Mouse (Mus musculus): ENCODE data around the gene Slc17a9. TPM values are rescaled to one million over a fixed set of nuclear protein-coding genes. Genes with fewer than 3 reads are reported as not detected.

Gene Slc17a9
- 7.3 and 9.4 TPM in 2 replicates for total RNA-seq (2017)

- peak; percentile 80 to 87 for ATAC-seq (replicated peaks in 1 of 2; ENCODE audit: insufficient read depth in 1 of 2, low FRiP score in 2 of 2, low TSS enrichment in 1 of 2, low read depth in 1 of 2, poor library complexity in 2 of 2, severe bottlenecking in 2 of 2)
These were observed at the start of gene Slc17a9 for GRCm38 (mm10) chr2:180724585-180725413. Gene Slc17a9 (plus strand): TSS chr2:180725263.

DNA sequence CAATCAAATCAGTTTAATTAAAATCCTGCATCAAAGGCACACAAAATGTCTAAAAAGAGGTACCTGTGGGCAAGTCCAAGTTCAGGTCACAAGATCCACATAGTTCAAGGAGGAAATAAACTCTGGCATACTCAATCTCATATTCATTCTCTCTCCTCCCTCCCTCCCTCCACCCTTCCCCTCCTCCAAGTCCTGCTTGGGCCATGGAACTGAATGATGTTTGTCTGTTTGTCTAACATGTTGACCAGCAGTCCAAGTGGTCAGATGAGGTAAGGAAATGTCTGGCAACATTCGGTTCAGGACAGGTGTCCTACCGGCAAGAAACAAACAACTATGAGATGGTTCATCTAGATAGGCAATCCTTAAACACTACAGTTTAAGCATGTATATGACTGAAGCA lies 48.4 kb upstream of the Slc17a9 start:
- ATAC-seq (replicated peaks in 1 of 2; ENCODE audit: insufficient read depth in 1 of 2, low FRiP score in 2 of 2, low TSS enrichment in 1 of 2, low read depth in 1 of 2, poor library complexity in 2 of 2, severe bottlenecking in 2 of 2), result no peak

DNA sequence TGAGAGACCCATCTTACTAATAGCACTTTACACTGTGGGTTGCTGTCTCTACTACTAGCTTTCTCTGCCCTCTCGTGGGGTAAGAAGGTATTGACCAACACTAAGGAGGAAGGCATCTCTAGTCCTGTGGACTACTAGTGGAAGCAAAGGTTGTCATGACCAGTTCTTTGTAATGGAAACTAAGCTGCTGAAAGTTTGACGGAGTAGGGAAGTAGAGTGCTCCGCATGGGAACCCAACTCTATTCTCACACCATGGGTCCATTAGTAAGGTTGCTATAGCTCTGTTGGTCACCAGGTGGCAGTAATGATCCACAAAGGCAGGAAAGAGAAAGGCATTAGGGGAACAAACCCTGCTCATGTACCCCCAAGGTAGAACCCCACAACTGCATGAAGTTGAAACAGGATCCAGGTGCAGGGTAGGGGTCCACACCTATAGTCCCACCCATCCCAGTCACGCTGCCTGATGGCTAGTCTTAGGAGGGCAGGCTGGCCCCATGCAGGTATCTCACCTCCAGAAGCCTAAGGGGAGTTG lies 46.4 kb upstream of the Slc17a9 start:
- ATAC-seq (replicated peaks in 1 of 2; ENCODE audit: insufficient read depth in 1 of 2, low FRiP score in 2 of 2, low TSS enrichment in 1 of 2, low read depth in 1 of 2, poor library complexity in 2 of 2, severe bottlenecking in 2 of 2), result peak; percentile 80 to 86

GRCm38 (mm10) chr2:180681225-180681624 lies 43.8 kb upstream of the Slc17a9 start:
- no peak for ATAC-seq (replicated peaks in 1 of 2; ENCODE audit: insufficient read depth in 1 of 2, low FRiP score in 2 of 2, low TSS enrichment in 1 of 2, low read depth in 1 of 2, poor library complexity in 2 of 2, severe bottlenecking in 2 of 2)

- ATAC-seq (replicated peaks in 1 of 2; ENCODE audit: insufficient read depth in 1 of 2, low FRiP score in 2 of 2, low TSS enrichment in 1 of 2, low read depth in 1 of 2, poor library complexity in 2 of 2, severe bottlenecking in 2 of 2), result no peak
These were observed 41.5 kb upstream of the Slc17a9 start for GRCm38 (mm10) chr2:180683524-180683923.

- no peak for ATAC-seq (replicated peaks in 1 of 2; ENCODE audit: insufficient read depth in 1 of 2, low FRiP score in 2 of 2, low TSS enrichment in 1 of 2, low read depth in 1 of 2, poor library complexity in 2 of 2, severe bottlenecking in 2 of 2)
These were observed 41.0 kb upstream of the Slc17a9 start for GRCm38 (mm10) chr2:180684031-180684430.

GRCm38 (mm10) chr2:180689841-180690240 lies 35.2 kb upstream of the Slc17a9 start:
- peak; percentile 28 to 52; a peak in 3 of 4 replicates for ATAC-seq (replicated peaks in 1 of 2; ENCODE audit: insufficient read depth in 1 of 2, low FRiP score in 2 of 2, low TSS enrichment in 1 of 2, low read depth in 1 of 2, poor library complexity in 2 of 2, severe bottlenecking in 2 of 2)

DNA sequence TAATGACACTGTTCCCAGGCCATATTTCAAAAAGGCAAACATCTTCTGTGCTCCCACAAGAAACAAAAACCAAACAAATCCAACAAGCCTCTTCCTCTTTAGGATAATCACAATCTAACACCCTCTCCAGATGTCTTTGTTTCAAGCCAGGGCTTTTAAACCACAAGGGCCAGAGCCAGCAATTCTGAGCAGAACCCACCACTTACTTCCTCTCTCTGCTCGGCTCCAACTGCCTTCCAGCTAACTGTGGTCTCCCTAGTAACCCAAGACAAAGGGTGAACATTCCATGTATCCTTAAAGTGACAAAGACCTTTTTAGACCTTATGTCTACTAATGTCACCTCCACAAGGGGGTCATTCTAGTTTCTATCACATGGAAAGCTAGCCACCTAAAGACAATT lies 32.4 kb upstream of the Slc17a9 start:
- ATAC-seq (replicated peaks in 1 of 2; ENCODE audit: insufficient read depth in 1 of 2, low FRiP score in 2 of 2, low TSS enrichment in 1 of 2, low read depth in 1 of 2, poor library complexity in 2 of 2, severe bottlenecking in 2 of 2), result peak; percentile 89 to 94

DNA sequence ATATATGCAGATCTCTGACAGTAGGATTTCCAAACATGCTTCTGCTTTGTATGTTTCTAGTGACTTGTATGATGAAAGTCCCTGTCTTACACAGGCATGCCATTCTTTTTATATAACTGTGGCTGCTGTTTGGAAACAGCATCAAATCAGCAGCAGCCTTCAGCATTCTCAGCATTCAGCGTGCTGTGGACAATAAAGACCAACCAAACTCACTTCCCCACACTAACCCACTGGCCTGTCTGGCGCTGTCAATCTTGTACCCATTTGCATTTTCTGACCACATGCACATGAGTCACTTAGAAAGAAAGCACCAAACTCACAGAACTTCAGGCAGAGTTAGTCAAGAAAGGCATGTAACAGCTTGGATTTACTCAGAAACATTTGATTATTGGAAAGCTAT lies 29.9 kb upstream of the Slc17a9 start:
- peak; percentile 50 to 51; a peak in 3 of 4 replicates for ATAC-seq (replicated peaks in 1 of 2; ENCODE audit: insufficient read depth in 1 of 2, low FRiP score in 2 of 2, low TSS enrichment in 1 of 2, low read depth in 1 of 2, poor library complexity in 2 of 2, severe bottlenecking in 2 of 2)

DNA sequence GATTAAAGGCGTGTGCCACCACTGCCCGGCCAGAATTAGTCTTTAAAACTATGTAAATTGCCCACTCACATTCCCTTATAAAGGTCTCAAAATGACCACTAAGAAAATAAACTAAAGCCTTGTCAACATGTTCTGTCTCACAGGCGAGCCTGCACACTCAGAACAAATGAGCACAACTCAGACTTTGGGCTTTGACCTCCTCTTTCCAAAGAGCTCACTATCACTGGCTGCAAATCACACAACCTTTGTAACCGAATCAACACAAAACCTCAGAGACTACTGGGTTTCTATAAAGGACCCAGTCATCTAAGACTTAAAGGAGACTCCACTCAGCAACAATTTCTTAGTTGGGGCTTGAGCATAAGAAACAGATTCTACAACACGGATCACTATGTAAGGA lies 24.6 kb upstream of the Slc17a9 start:
- no peak for ATAC-seq (replicated peaks in 1 of 2; ENCODE audit: insufficient read depth in 1 of 2, low FRiP score in 2 of 2, low TSS enrichment in 1 of 2, low read depth in 1 of 2, poor library complexity in 2 of 2, severe bottlenecking in 2 of 2)

DNA sequence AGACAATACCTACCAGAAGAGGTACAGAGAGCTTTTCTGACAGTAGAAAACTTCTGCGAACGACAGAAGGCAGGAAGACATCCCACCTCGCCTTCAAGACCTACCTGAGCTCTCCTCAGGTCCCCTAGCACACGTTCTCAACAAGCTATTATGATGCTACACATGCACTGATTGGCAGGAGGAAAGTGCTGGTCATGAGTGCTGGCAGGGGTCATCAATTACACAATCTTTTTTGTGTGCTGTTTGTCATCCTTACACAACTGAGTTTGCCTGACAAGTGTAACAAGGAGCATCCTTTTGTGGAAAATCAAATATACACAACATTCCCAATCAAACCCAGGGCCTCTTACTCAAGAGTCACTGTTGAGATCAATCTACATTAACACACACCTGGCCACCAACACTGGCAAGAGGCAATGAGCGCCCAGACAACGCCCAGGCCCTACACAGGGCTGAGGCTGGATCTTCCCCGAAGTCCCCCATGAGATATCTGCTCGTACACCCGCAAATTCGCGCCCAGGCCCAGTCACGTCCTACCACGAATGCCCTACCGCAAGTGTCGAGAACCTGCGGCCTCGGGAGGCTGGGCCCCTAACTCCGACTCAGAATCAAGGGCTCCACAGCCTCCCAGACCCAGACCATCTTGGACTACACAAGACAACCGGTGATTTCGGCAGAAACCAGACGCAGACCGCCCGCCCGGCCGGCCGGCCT lies 23.9 kb upstream of the Slc17a9 start:
- no peak for ATAC-seq (replicated peaks in 1 of 2; ENCODE audit: insufficient read depth in 1 of 2, low FRiP score in 2 of 2, low TSS enrichment in 1 of 2, low read depth in 1 of 2, poor library complexity in 2 of 2, severe bottlenecking in 2 of 2)

GRCm38 (mm10) chr2:180701767-180702621 lies 23.1 kb upstream of the Slc17a9 start:
- peak; percentile 72 to 86 for ATAC-seq (replicated peaks in 1 of 2; ENCODE audit: insufficient read depth in 1 of 2, low FRiP score in 2 of 2, low TSS enrichment in 1 of 2, low read depth in 1 of 2, poor library complexity in 2 of 2, severe bottlenecking in 2 of 2)

DNA sequence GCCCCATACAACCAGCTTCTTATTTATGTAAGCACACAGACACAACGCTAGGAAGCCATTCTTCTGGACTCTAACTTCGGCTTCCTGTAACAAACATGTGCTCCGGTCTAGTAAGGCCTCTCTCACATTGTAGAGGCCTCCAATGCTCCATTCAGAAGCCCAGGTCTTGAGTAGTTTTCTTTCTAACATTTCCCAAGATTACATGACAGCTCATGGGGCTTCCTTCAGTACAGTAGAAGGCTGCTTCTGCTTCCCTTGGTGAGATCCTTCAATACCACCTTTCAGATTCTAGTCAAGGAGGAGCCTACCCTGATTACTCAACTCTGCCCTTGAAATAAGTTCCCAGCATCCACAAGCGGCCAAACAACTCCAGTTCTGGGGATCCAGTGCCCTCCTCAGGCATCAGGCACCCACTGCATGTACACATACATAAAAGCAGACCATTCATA lies 22.3 kb upstream of the Slc17a9 start:
- no peak for ATAC-seq (replicated peaks in 1 of 2; ENCODE audit: insufficient read depth in 1 of 2, low FRiP score in 2 of 2, low TSS enrichment in 1 of 2, low read depth in 1 of 2, poor library complexity in 2 of 2, severe bottlenecking in 2 of 2)

- ATAC-seq (replicated peaks in 1 of 2; ENCODE audit: insufficient read depth in 1 of 2, low FRiP score in 2 of 2, low TSS enrichment in 1 of 2, low read depth in 1 of 2, poor library complexity in 2 of 2, severe bottlenecking in 2 of 2), result no peak
These were observed 21.9 kb upstream of the Slc17a9 start for GRCm38 (mm10) chr2:180703175-180703574.

GRCm38 (mm10) chr2:180703645-180704359 lies 21.3 kb upstream of the Slc17a9 start:
- no peak for ATAC-seq (replicated peaks in 1 of 2; ENCODE audit: insufficient read depth in 1 of 2, low FRiP score in 2 of 2, low TSS enrichment in 1 of 2, low read depth in 1 of 2, poor library complexity in 2 of 2, severe bottlenecking in 2 of 2)

DNA sequence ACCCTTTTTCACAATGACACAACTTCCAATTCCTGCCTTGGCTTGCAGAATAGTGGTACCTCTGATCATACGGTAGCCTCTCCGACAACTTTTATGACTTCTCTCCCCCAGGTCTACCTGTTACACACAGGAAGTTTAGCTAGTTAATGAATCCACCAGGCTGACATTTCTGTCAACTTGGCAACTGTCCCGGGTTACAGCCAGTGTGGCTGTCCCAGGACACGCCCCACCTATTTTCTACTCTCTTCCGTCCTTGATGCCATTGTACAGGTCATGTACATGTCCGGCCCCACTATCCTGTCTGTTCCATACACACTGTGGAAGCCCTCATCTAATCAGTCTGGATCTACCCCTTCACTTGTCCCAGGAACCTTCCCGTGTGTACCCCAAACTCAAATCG lies 20.5 kb upstream of the Slc17a9 start:
- no peak for ATAC-seq (replicated peaks in 1 of 2; ENCODE audit: insufficient read depth in 1 of 2, low FRiP score in 2 of 2, low TSS enrichment in 1 of 2, low read depth in 1 of 2, poor library complexity in 2 of 2, severe bottlenecking in 2 of 2)

DNA sequence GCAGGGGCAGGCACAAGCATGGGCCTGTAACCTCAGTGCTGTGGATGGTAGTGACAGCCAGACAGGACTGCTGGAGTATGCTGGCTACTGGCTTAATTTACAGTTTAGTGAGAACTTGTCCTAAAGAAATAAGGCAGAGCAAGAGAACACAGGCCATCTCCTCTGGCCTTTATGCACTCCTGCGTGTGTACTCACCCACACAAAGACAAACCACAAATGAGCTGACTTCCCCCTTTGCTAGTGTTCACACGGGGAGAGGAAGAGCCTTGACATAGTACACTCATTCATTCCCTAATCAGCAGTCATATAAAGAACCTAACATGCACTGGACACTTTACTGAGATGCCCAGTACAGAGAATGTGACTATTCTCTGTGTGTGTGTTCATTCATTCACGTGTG lies 20.0 kb upstream of the Slc17a9 start:
- 0 out of 4 replicates have a peak, but pooled peaks have one; percentile 15 to 20 for ATAC-seq (replicated peaks in 1 of 2; ENCODE audit: insufficient read depth in 1 of 2, low FRiP score in 2 of 2, low TSS enrichment in 1 of 2, low read depth in 1 of 2, poor library complexity in 2 of 2, severe bottlenecking in 2 of 2)
